Mouse (Mus musculus) ES-Bruce4 (cell line): ENCODE data around the gene Ric8b.

Experiments used
- CTCF ChIP-seq: IDR thresholded peaks from one replicate; pipeline ENCODE4 v1.8.1; 2011; ENCODE audit warnings: low read depth, low read length
- POLR2A ChIP-seq: IDR thresholded peaks from one replicate; pipeline ENCODE4 v1.8.1; 2011; ENCODE audit warnings: low read length; ENCODE audit not compliant: insufficient read depth

DNA sequence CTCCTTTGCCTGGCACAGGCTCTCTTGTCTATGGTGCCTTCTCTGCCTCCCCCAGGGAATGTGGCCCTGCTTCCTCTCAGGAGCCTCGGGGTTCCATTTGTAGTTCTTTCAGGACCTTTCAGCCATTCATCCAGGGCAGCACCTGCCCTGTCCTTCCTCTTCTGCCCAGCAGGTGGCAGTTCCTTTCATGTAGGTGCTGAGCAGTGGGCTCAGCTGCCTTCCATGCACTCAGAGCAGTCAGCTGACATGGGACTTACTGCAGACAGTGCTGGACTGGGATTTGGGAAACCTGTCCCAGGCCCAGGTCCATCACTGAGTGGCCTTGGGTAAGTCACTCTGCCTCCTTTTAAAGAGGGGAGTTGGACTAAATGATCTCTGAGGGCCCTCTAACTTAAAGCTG is 96.0 kb downstream of the Ric8b start:
- no peak for TF ChIP-seq POLR2A
- peak; percentile 90 for TF ChIP-seq CTCF
